Mouse (Mus musculus) stomach, embryonic 16.5 days (tissue): Measurements from ENCODE around the gene Tmem37. TPM values are rescaled to one million over a fixed set of nuclear protein-coding genes. Genes with fewer than 3 reads are reported as not detected.

Experiments
- ATAC-seq: fragments of 200-750 bp; cut with Nextera tagmentation; 2 replicates; pipeline ENCODE4 v1.8.0; 2017; ENCODE audit warnings: moderate number of reproducible peaks, moderate TSS enrichment; ENCODE audit not compliant: insufficient read depth, low FRiP score
- H3K27ac ChIP-seq: fragments of 300-500 bp; sonication (generic); 2 replicates; pipeline ENCODE4 v1.5.1; 2014; ENCODE audit warnings: low read length
- H3K27me3 ChIP-seq: fragments of 300-500 bp; sonication (generic); 2 replicates; pipeline ENCODE4 v1.6.1; 2014; ENCODE audit warnings: low read length, control low read depth, mixed read lengths; ENCODE audit not compliant: control insufficient read depth, insufficient read depth
- H3K36me3 ChIP-seq: fragments of 300-500 bp; sonication (generic); 2 replicates; pipeline ENCODE4 v1.6.1; 2014; ENCODE audit warnings: low read length; ENCODE audit not compliant: control insufficient read depth, insufficient read depth
- H3K4me1 ChIP-seq: fragments of 300-500 bp; sonication (generic); 2 replicates; pipeline ENCODE4 v1.6.1; 2014; ENCODE audit warnings: low read length, control low read depth, mixed read lengths; ENCODE audit not compliant: control insufficient read depth, insufficient read depth
- H3K4me2 ChIP-seq: fragments of 300-500 bp; sonication (generic); 2 replicates; pipeline ENCODE4 v1.6.1; 2014; ENCODE audit warnings: low read depth, low read length, mixed read lengths
- H3K4me3 ChIP-seq: fragments of 300-500 bp; sonication (generic); replicated peaks from 2 replicates; pipeline ENCODE4 v1.5.1; 2014; ENCODE audit warnings: mild to moderate bottlenecking, low read length
- H3K9ac ChIP-seq: fragments of 300-500 bp; sonication (generic); 2 replicates; pipeline ENCODE4 v1.6.1; 2014; ENCODE audit warnings: low read length
- H3K9me3 ChIP-seq: fragments of 300-500 bp; sonication (generic); replicated peaks from 2 replicates; pipeline ENCODE4 v1.6.1; 2016; ENCODE audit warnings: low read length, control low read depth; ENCODE audit not compliant: control insufficient read depth
- WGBS: fragments of 180-500 bp; shearing (Covaris S2); extraction: QIAGEN DNeasy Blood & Tissue Kit; methylation state at CpG from one replicate; pipeline ENCODE4 v1.1.7; 2014; 5-methylcytosine and 5-hydroxymethylcytosine counted together
- polyA plus RNA-seq: library from polyadenylated mRNA; unstranded; fragments of >200 nt; fragmentation: Nextera tagmentation; extraction: Ambion mirVana; gene quantifications from 2 replicates; pipeline ENCODE4 v1.2.1, GENCODE M21; 2015

Tmem37 gene
- polyA plus RNA-seq, 1 experiment from 2014 or later = 24.8 TPM

- Histone ChIP-seq H3K27me3 (peaks cover 6% of the 10 kb centered on the region; the same call in 1 of the 2 replicates), H3K36me3 (no peaks in the 10 kb centered on the region), H3K27ac (no peak overlapping the region), H3K4me2 (no peak overlapping the region), H3K4me1 (peaks cover 14% of the 10 kb centered on the region), H3K9ac (no peak overlapping the region), H3K9me3 (no peaks in the 10 kb centered on the region), H3K4me3 (no peak overlapping the region)
- no peak for ATAC-seq
- WGBS = 78% methylated on average over 5 of the region's 5 CpGs
These were observed 4.8 kb downstream of the Tmem37 start for GRCm38 (mm10) chr1:120069120-120069519.

- no peak overlapping the region for H3K4me3 ChIP-seq
- no peaks in the 10 kb centered on the region for H3K27me3 ChIP-seq
- H3K36me3 ChIP-seq = no peaks in the 10 kb centered on the region
- ATAC-seq = no peak
- H3K9ac ChIP-seq = no peak overlapping the region
- WGBS = 74% methylated on average over 3 of the region's 3 CpGs
- no peaks in the 10 kb centered on the region for H3K4me1 ChIP-seq
- no peak overlapping the region for H3K4me2 ChIP-seq
- no peak overlapping the region for H3K27ac ChIP-seq
- H3K9me3 ChIP-seq = no peaks in the 10 kb centered on the region
These were observed 7.2 kb downstream of the Tmem37 start for GRCm38 (mm10) chr1:120066625-120067024.

- H3K27me3 ChIP-seq = no peaks in the 10 kb centered on the region
- 70% methylated on average over 8 of the region's 8 CpGs for WGBS
- no peak overlapping the region for H3K4me3 ChIP-seq
- ATAC-seq = no peak
- H3K4me2 ChIP-seq = no peak overlapping the region
- H3K4me1 ChIP-seq = no peaks in the 10 kb centered on the region
- no peaks in the 10 kb centered on the region for H3K36me3 ChIP-seq
- H3K27ac ChIP-seq = no peak overlapping the region
- H3K9ac ChIP-seq = no peak overlapping the region
- H3K9me3 ChIP-seq = no peaks in the 10 kb centered on the region
These were observed 7.7 kb downstream of the Tmem37 start for GRCm38 (mm10) chr1:120066159-120066558.

GRCm38 (mm10) chr1:120064036-120064682, 9.7 kb downstream of the Tmem37 start:
- no peaks in the 10 kb centered on the region for H3K27me3 ChIP-seq
- no peaks in the 10 kb centered on the region for H3K4me1 ChIP-seq
- ATAC-seq = no peak
- no peaks in the 10 kb centered on the region for H3K9me3 ChIP-seq
- H3K27ac ChIP-seq = no peak overlapping the region
- no peak overlapping the region for H3K4me3 ChIP-seq
- no peaks in the 10 kb centered on the region for H3K36me3 ChIP-seq
- H3K4me2 ChIP-seq = no peak overlapping the region
- H3K9ac ChIP-seq = no peak overlapping the region
- 87% methylated on average over 11 of the region's 11 CpGs for WGBS

- no peak for ATAC-seq
- 90% methylated on average over 7 of the region's 7 CpGs for WGBS
- H3K27ac ChIP-seq = no peak overlapping the region
- no peak overlapping the region for H3K9ac ChIP-seq
- H3K36me3 ChIP-seq = no peaks in the 10 kb centered on the region
- H3K27me3 ChIP-seq = no peaks in the 10 kb centered on the region
- no peak overlapping the region for H3K4me3 ChIP-seq
- no peaks in the 10 kb centered on the region for H3K9me3 ChIP-seq
- peaks cover 2% of the 10 kb centered on the region; the same call in 1 of the 2 replicates for H3K4me1 ChIP-seq
- no peak overlapping the region for H3K4me2 ChIP-seq
These were observed 11.6 kb downstream of the Tmem37 start for GRCm38 (mm10) chr1:120062231-120062630.

GRCm38 (mm10) chr1:120060687-120061086, 13.2 kb downstream of the Tmem37 start:
- no peak overlapping the region for H3K4me2 ChIP-seq
- ATAC-seq = no peak
- no peaks in the 10 kb centered on the region for H3K27me3 ChIP-seq
- no peak overlapping the region for H3K9ac ChIP-seq
- H3K27ac ChIP-seq = no peak overlapping the region
- WGBS = 73% methylated on average over 5 of the region's 5 CpGs
- H3K4me1 ChIP-seq = peaks cover 2% of the 10 kb centered on the region; the same call in 1 of the 2 replicates
- no peaks in the 10 kb centered on the region for H3K36me3 ChIP-seq
- H3K9me3 ChIP-seq = no peaks in the 10 kb centered on the region
- H3K4me3 ChIP-seq = no peak overlapping the region

GRCm38 (mm10) chr1:120057674-120058430, 16.0 kb downstream of the Tmem37 start:
- H3K36me3 ChIP-seq = no peaks in the 10 kb centered on the region
- H3K9ac ChIP-seq = no peak overlapping the region
- WGBS = 57% methylated on average over 8 of the region's 8 CpGs
- no peak overlapping the region for H3K4me2 ChIP-seq
- H3K4me3 ChIP-seq = no peak overlapping the region
- H3K27ac ChIP-seq = no peak overlapping the region
- no peak for ATAC-seq
- H3K27me3 ChIP-seq = no peaks in the 10 kb centered on the region
- H3K9me3 ChIP-seq = no peaks in the 10 kb centered on the region
- H3K4me1 ChIP-seq = peaks cover 2% of the 10 kb centered on the region; the same call in 1 of the 2 replicates

- H3K9ac ChIP-seq = no peak overlapping the region
- no peak overlapping the region for H3K4me2 ChIP-seq
- peaks cover 2% of the 10 kb centered on the region; the same call in 1 of the 2 replicates for H3K4me1 ChIP-seq
- no peaks in the 10 kb centered on the region for H3K27me3 ChIP-seq
- WGBS = 50% methylated on average over 14 of the region's 14 CpGs
- H3K36me3 ChIP-seq = no peaks in the 10 kb centered on the region
- ATAC-seq = no peak
- H3K4me3 ChIP-seq = no peak overlapping the region
- no peaks in the 10 kb centered on the region for H3K9me3 ChIP-seq
- H3K27ac ChIP-seq = no peak overlapping the region
These were observed 16.8 kb downstream of the Tmem37 start for GRCm38 (mm10) chr1:120057044-120057443.

GRCm38 (mm10) chr1:120056236-120056635, 17.6 kb downstream of the Tmem37 start:
- Histone ChIP-seq H3K4me3 (no peak overlapping the region), H3K4me2 (no peak overlapping the region), H3K4me1 (peaks cover 2% of the 10 kb centered on the region; the same call in 1 of the 2 replicates), H3K9ac (no peak overlapping the region), H3K27me3 (no peaks in the 10 kb centered on the region), H3K36me3 (no peaks in the 10 kb centered on the region), H3K9me3 (no peaks in the 10 kb centered on the region), H3K27ac (no peak overlapping the region)
- 68% methylated on average over 7 of the region's 7 CpGs for WGBS
- no peak for ATAC-seq
